Mouse (Mus musculus) CD4-positive naive resting alpha-beta T cell, adult 57 days (primary cell): Measurements from ENCODE around the gene Sh2d4b. TPM values are rescaled to one million over a fixed set of nuclear protein-coding genes. Genes with fewer than 3 reads are reported as not detected.

Experiments used
- total RNA-seq: library from RNA; stranded (reverse); gene quantifications from one replicate; pipeline ENCODE4 v1.2.4, GENCODE M21; 2023

Gene Sh2d4b
- 18.5 TPM for total RNA-seq

DNA sequence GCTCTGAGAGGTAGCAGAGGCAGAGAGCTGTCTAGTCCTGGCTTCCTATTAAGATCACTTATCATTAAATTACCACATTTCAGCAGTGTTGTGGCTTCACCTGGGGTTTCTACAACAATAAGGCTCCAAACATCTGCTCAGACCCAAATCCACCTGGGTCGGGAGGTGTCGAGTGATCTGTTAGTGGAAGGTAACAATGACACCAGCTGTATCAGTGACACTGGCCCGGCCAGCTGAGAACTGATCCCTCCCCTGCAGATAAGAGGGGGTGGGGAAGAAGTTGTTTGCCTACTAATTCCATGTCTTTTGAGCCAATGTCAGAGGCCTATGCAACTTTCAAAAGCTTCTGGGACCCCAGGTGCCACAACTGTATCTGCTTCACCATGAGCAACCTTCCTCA is at the start of gene Sh2d4b:
TSS of gene Sh2d4b (minus strand) at position 71 of the 400 bp plus-strand sequence.

Other genes starting within 250 kb of the Sh2d4b start
- 116 TPM for gene Tspan14, start 73.5 kb upstream of the Sh2d4b start, total RNA-seq
- gene Fam213a, start 120.5 kb upstream of the Sh2d4b start, total RNA-seq: 11.7 TPM
- gene Dydc2, start 175.9 kb upstream of the Sh2d4b start, total RNA-seq: not detected
- gene Dydc1, start 179.6 kb upstream of the Sh2d4b start, total RNA-seq: not detected
- gene Mat1a, start 211.8 kb upstream of the Sh2d4b start, total RNA-seq: not detected
- gene Sftpa1, start 238.5 kb upstream of the Sh2d4b start, total RNA-seq: not detected